Mouse (Mus musculus) liver, adult (tissue): Measurements from ENCODE around the gene 4930519G04Rik.

Experiments
- GATA4 ChIP-seq: IDR thresholded peaks from 2 replicates; pipeline ENCODE4 v1.6.1; 2014; ENCODE audit warnings: mild to moderate bottlenecking, low read length; ENCODE audit not compliant: insufficient replicate concordance

The 4930519G04Rik gene

GRCm38 (mm10) chr5:114886801-114887200, 33.3 kb downstream of the 4930519G04Rik start:
- TF ChIP-seq GATA4 = no peak

GRCm38 (mm10) chr5:114888995-114889394, 35.5 kb downstream of the 4930519G04Rik start:
- TF ChIP-seq GATA4 = no peak

GRCm38 (mm10) chr5:114895542-114895941, 42.1 kb downstream of the 4930519G04Rik start:
- no peak for TF ChIP-seq GATA4

- no peak for TF ChIP-seq GATA4
Measured at GRCm38 (mm10) chr5:114896688-114897373, 43.4 kb downstream of the 4930519G04Rik start, which contains the start of gene Oasl2. Gene Oasl2 (plus strand): TSS chr5:114896936.

- no peak for TF ChIP-seq GATA4
Measured at GRCm38 (mm10) chr5:114897374-114897793, 43.9 kb downstream of the 4930519G04Rik start.

- TF ChIP-seq GATA4 = no peak
Measured at GRCm38 (mm10) chr5:114898857-114899256, 45.4 kb downstream of the 4930519G04Rik start.

- no peak for TF ChIP-seq GATA4
Measured at GRCm38 (mm10) chr5:114902413-114902812, 48.9 kb downstream of the 4930519G04Rik start.

GRCm38 (mm10) chr5:114908598-114909305, 55.3 kb downstream of the 4930519G04Rik start:
- TF ChIP-seq GATA4 = no peak

- TF ChIP-seq GATA4 = no peak
Measured at GRCm38 (mm10) chr5:114913686-114914085, 60.2 kb downstream of the 4930519G04Rik start.

GRCm38 (mm10) chr5:114914855-114915254, 61.4 kb downstream of the 4930519G04Rik start:
- no peak for TF ChIP-seq GATA4

- no peak for TF ChIP-seq GATA4
Measured at GRCm38 (mm10) chr5:114915854-114916253, 62.4 kb downstream of the 4930519G04Rik start.

GRCm38 (mm10) chr5:114916777-114917176, 63.3 kb downstream of the 4930519G04Rik start:
- no peak for TF ChIP-seq GATA4

GRCm38 (mm10) chr5:114921551-114922365, 68.3 kb downstream of the 4930519G04Rik start:
- TF ChIP-seq GATA4 = no peak

- no peak for TF ChIP-seq GATA4
Measured at GRCm38 (mm10) chr5:114922366-114922731, 68.9 kb downstream of the 4930519G04Rik start.

GRCm38 (mm10) chr5:114922998-114923473, 69.6 kb downstream of the 4930519G04Rik start, which contains the start of gene Oasl1:
Gene Oasl1 (plus strand): TSS chr5:114923240.
- TF ChIP-seq GATA4 = no peak
